Mouse (Mus musculus) liver, embryonic 11.5 days (tissue): ENCODE measurements around the gene Gmds. TPM values are rescaled to one million over a fixed set of nuclear protein-coding genes. Genes with fewer than 3 reads are reported as not detected.

ENCODE experiments used
- ATAC-seq: fragments of 200-750 bp; cut with Nextera tagmentation; replicated peaks from 2 replicates; pipeline ENCODE4 v1.8.0; 2017; ENCODE audit warnings: moderate number of reproducible peaks, mild to moderate bottlenecking, moderate TSS enrichment, moderate library complexity; ENCODE audit not compliant: low FRiP score
- DNase-seq: peaks from one replicate; pipeline ENCODE4 v3.0.0-alpha.2; 2017; ENCODE audit warnings: low spot score
- H3K27ac ChIP-seq: fragments of 300-500 bp; sonication (generic); 2 replicates; pipeline ENCODE4 v1.5.1; 2014; ENCODE audit warnings: mild to moderate bottlenecking, low read depth, low read length, control low read depth
- H3K27me3 ChIP-seq: fragments of 300-500 bp; sonication (generic); replicated peaks from 2 replicates; pipeline ENCODE4 v1.6.1; 2014; ENCODE audit warnings: low read length, mixed read lengths; ENCODE audit not compliant: control insufficient read depth, insufficient read depth
- H3K36me3 ChIP-seq: fragments of 300-500 bp; sonication (generic); 2 replicates; pipeline ENCODE4 v1.6.1; 2014; ENCODE audit warnings: mild to moderate bottlenecking, low read length, moderate library complexity, mixed read lengths; ENCODE audit not compliant: control insufficient read depth, insufficient read depth
- H3K4me1 ChIP-seq: fragments of 300-500 bp; sonication (generic); replicated peaks from 2 replicates; pipeline ENCODE4 v1.6.1; 2014; ENCODE audit warnings: low read length, mixed read lengths; ENCODE audit not compliant: control insufficient read depth, insufficient read depth
- H3K4me2 ChIP-seq: fragments of 300-500 bp; sonication (generic); 2 replicates; pipeline ENCODE4 v1.6.1; 2014; ENCODE audit warnings: mild to moderate bottlenecking, control low read depth, moderate library complexity
- H3K4me3 ChIP-seq: fragments of 300-500 bp; sonication (generic); 2 replicates; pipeline ENCODE4 v1.5.1; 2014; ENCODE audit warnings: low read depth, low read length, control low read depth
- H3K9ac ChIP-seq: fragments of 300-500 bp; sonication (generic); 2 replicates; pipeline ENCODE4 v1.6.1; 2014; ENCODE audit warnings: low read depth, low read length, control low read depth
- H3K9me3 ChIP-seq: fragments of 300-500 bp; sonication (generic); 2 replicates; pipeline ENCODE4 v1.6.1; 2016; ENCODE audit warnings: low read length, inconsistent platforms, mixed read lengths; ENCODE audit not compliant: control insufficient read depth
- WGBS: fragments of 180-500 bp; shearing (Covaris S2); extraction: QIAGEN DNeasy Blood & Tissue Kit; methylation state at CpG from one replicate; pipeline ENCODE4 v1.1.7; 2014; 5-methylcytosine and 5-hydroxymethylcytosine counted together
- polyA plus RNA-seq: library from polyadenylated mRNA; unstranded; fragments of >200 nt; fragmentation: Nextera tagmentation; extraction: Ambion mirVana; gene quantifications from 2 replicates; pipeline ENCODE4 v1.2.1, GENCODE M21; 2014

The Gmds gene
- polyA plus RNA-seq, 1 experiment from 2014 or later = 19.7 TPM

DNA sequence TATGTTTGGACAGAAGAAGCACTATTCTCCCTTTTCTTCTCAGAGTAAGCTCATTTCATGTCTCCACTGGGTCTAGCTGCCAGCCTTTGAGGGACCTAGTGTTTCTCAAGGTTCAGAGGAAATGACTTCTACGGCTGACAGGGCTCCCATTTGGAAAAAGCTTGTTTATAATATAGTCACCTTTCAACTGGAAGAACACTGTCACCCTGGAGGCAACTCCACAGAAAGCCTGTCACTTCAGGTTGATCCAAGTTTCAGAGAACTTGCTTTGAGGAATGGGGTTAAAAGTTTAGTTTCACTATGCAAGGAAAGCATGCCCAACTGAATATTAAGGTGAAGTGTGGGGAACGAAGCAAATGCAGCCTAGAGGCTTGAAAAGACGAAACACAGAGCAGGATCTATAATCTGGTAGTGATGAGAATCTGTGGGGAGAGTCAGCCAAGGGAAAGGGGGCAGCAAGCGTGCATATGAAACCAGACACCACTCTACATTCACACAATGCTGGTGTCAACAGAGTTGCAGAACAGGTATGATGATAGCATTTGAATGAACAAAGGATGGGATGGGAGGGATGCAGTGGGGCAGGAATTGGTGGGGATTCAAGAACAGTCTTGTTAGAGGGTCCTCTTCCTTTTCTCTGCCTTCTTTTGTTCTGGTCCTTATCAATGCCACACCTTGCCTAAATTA lies 423.5 kb downstream of the Gmds start:
- Histone ChIP-seq H3K36me3 (no peaks in the 10 kb centered on the region), H3K9me3 (no peaks in the 10 kb centered on the region), H3K4me3 (no peak overlapping the region), H3K4me1 (no peaks in the 10 kb centered on the region), H3K9ac (no peak overlapping the region), H3K27ac (no peak overlapping the region), H3K4me2 (no peak overlapping the region), H3K27me3 (no peaks in the 10 kb centered on the region)
- no peak for ATAC-seq
- no peak for DNase-seq
- 65% methylated on average over 4 of the region's 4 CpGs for WGBS

DNA sequence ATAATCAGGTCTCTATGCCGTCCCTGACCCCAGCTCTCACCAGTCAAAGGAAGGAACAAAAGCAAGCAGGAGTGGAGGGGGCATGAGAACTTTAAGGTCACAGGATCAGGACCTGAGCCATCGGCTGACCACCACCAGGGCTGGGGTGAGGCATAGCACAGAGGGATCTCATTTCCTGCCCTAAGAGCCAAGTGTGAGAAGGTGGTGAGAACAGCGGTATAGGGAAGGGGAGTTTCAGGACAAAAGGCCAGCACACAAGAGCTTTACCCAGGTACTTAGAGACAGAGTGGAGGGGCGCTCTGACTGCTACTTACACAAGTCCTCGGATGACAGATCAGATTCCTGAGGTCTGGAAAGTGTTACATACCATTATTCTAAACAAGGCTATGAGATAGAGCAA lies 426.6 kb downstream of the Gmds start:
- H3K36me3 ChIP-seq = no peaks in the 10 kb centered on the region
- DNase-seq = no peak
- H3K9me3 ChIP-seq = no peaks in the 10 kb centered on the region
- no peak overlapping the region for H3K4me3 ChIP-seq
- H3K9ac ChIP-seq = no peak overlapping the region
- WGBS = 35% methylated on average over 5 of the region's 5 CpGs
- no peak overlapping the region for H3K4me2 ChIP-seq
- no peaks in the 10 kb centered on the region for H3K27me3 ChIP-seq
- H3K4me1 ChIP-seq = no peaks in the 10 kb centered on the region
- H3K27ac ChIP-seq = no peak overlapping the region
- ATAC-seq = no peak

DNA sequence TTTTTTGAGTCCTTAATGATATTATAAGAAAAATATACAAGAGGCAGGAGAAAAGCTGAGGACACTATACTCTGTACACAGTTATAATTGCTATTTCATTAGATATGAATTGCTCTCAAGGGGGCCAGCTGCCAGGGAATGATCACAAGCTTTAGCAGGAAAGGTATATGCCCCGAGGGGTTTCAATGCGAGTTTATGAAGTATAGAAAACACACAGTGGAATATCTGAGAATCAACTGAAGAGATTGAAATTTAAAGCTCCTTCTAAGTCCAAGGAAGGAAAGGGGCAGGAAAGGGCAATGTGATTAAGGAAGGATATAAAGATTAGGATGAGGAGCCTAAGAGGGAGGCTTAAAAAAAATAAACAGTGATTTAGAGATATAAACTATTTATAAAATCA lies 427.2 kb downstream of the Gmds start:
- H3K9me3 ChIP-seq = no peaks in the 10 kb centered on the region
- H3K27ac ChIP-seq = no peak overlapping the region
- DNase-seq (no peak), ATAC-seq (no peak)
- H3K4me1 ChIP-seq = no peaks in the 10 kb centered on the region
- H3K4me2 ChIP-seq = no peak overlapping the region
- no peak overlapping the region for H3K4me3 ChIP-seq
- H3K9ac ChIP-seq = no peak overlapping the region
- WGBS = 73% methylated on average over 2 of the region's 2 CpGs
- no peaks in the 10 kb centered on the region for H3K27me3 ChIP-seq
- no peaks in the 10 kb centered on the region for H3K36me3 ChIP-seq

DNA sequence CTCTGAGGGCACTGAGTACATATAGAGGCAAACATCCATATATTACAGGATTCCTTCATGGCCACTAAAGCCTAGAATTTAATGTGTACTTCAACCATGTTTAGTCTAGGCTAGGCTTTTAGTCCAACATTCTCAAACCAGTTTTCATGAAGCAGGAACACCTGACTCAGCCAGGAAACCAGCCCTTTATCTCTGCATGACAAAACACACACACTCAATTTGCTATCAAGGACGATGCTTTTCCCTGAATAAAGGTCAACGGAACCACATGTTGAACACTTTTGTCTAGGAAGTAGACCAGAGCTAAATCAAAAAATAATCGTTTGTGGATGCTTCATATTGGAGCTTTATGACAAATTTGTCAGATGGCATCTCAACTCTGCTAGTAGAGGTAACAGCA lies 429.5 kb downstream of the Gmds start:
- H3K27me3 ChIP-seq = no peaks in the 10 kb centered on the region
- H3K9ac ChIP-seq = no peak overlapping the region
- ATAC-seq (no peak), DNase-seq (no peak)
- H3K4me2 ChIP-seq = no peak overlapping the region
- no peaks in the 10 kb centered on the region for H3K9me3 ChIP-seq
- H3K4me3 ChIP-seq = no peak overlapping the region
- H3K27ac ChIP-seq = no peak overlapping the region
- H3K36me3 ChIP-seq = no peaks in the 10 kb centered on the region
- no peaks in the 10 kb centered on the region for H3K4me1 ChIP-seq
- 65% methylated on average over 3 of the region's 3 CpGs for WGBS

DNA sequence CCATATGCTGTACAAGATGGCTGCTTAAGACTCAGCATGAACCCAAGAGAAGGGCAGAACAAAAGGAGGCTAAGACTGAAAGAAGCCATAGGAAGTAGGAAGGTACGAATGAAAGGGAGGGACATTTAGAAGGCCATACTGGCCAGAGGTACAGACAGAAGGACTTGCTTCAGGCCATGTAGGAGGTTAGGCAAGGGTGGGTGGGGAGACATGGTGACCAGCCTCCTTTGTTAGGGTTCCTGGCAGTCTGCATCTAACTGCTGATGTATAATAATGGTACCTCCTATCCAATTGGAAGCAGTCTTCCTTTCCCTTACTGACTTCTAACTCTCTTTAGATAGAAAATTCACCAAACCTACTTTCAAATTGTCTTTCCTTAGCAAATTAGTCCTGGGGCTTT lies 432.0 kb downstream of the Gmds start:
- no peaks in the 10 kb centered on the region for H3K36me3 ChIP-seq
- H3K27me3 ChIP-seq = no peaks in the 10 kb centered on the region
- ATAC-seq (no peak), DNase-seq (no peak)
- H3K9ac ChIP-seq = no peak overlapping the region
- no peak overlapping the region for H3K4me2 ChIP-seq
- no peaks in the 10 kb centered on the region for H3K9me3 ChIP-seq
- no peak overlapping the region for H3K4me3 ChIP-seq
- H3K4me1 ChIP-seq = no peaks in the 10 kb centered on the region
- H3K27ac ChIP-seq = no peak overlapping the region
- 86% methylated on average over 1 of the region's 1 CpGs for WGBS

DNA sequence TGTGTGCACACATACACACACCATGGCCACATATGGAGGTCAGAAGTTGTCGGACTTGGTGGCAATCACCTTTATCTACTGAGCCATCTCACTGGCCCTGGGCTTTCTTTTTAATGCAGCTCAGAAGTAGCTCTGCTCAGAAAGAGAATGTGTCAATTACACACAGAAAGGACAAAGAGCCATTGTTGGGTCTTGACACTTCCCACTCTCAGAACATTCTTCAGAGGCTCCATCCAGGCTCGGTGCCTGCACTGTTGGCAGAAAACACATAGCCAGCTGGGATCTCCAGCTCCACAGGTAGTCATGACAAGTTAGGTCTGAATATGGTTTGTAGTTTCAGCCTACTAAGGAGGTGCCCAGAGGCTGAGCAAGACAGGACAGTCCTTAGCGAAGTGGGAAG lies 438.3 kb downstream of the Gmds start:
- H3K4me1 ChIP-seq = no peaks in the 10 kb centered on the region
- 73% methylated on average over 3 of the region's 3 CpGs for WGBS
- H3K9ac ChIP-seq = no peak overlapping the region

DNA sequence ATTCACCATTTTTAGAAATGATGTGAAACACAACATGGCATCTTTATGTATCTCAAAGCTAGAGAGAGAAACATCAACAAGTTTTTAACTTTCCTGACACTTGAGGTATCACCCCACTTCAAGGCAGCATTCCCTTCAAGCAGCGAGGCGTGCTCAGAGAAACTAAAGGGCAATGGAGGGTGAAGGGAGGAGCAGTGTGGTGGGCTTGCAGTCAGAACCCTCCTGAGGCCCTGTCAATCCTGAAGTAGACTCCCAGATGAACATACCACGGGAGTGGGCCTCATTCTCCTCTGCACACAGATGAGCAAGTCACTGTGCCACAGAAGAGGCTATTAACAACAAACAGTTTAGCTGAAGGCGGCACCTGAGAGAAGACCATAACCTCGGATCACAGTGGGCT lies 439.1 kb downstream of the Gmds start:
- Histone ChIP-seq H3K4me1 (no peaks in the 10 kb centered on the region), H3K36me3 (no peaks in the 10 kb centered on the region), H3K27ac (no peak overlapping the region), H3K27me3 (no peaks in the 10 kb centered on the region), H3K4me2 (no peak overlapping the region), H3K9ac (no peak overlapping the region), H3K9me3 (no peaks in the 10 kb centered on the region), H3K4me3 (no peak overlapping the region)
- WGBS = 81% methylated on average over 5 of the region's 5 CpGs
- ATAC-seq (no peak), DNase-seq (no peak)

More for the DNA sequence above, 438.3 kb downstream of the Gmds start:
- ATAC-seq = no peak
- DNase-seq = no peak
- H3K9me3 ChIP-seq = no peaks in the 10 kb centered on the region
- no peak overlapping the region for H3K4me3 ChIP-seq
- H3K4me2 ChIP-seq = no peak overlapping the region
- no peaks in the 10 kb centered on the region for H3K36me3 ChIP-seq
- no peak overlapping the region for H3K27ac ChIP-seq
- no peaks in the 10 kb centered on the region for H3K27me3 ChIP-seq

DNA sequence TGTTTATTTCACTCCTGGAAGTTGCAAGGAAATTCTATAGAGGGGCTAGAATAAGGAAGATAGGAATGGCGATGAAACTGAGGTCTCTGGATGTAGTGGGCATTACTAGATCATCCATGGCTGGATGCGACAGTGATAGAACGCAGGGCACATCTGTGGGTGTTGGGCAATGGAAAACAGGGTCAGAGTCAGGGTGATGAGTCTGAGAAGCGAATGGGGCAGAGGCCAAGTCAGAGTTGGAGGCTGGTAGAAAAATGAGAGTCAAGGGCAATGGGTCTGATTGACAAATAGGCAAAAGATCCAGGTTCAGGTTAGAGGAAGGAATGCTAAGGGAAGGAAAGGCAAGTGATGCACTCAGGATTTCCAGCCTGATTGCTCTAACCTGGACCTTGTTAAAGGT lies 441.0 kb downstream of the Gmds start:
- H3K4me2 ChIP-seq = no peak overlapping the region
- H3K9me3 ChIP-seq = no peaks in the 10 kb centered on the region
- DNase-seq (no peak), ATAC-seq (no peak)
- no peak overlapping the region for H3K27ac ChIP-seq
- H3K27me3 ChIP-seq = no peaks in the 10 kb centered on the region
- 81% methylated on average over 4 of the region's 4 CpGs for WGBS
- no peaks in the 10 kb centered on the region for H3K4me1 ChIP-seq
- H3K9ac ChIP-seq = no peak overlapping the region
- H3K36me3 ChIP-seq = no peaks in the 10 kb centered on the region
- H3K4me3 ChIP-seq = no peak overlapping the region

DNA sequence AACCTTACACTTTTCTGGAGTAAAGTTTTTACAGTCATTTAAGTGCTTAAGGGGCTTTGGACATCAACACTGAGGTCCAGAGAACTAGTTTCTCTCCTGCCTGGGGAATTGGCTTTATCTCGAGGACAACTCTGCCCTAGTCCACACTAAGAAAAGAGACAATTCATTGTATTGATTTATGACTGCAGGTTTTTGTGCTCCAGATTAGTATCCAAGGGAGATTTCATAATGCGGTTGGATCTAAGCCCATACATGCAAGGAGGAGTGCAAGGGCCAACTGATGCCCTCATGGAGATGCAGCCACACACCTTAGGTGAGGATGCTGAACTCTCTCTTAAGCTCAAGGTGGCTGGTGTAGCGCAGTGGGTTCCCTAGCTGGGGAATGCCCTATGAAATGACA lies 444.0 kb downstream of the Gmds start:
- ATAC-seq (no peak), DNase-seq (no peak)
- Histone ChIP-seq H3K4me1 (no peaks in the 10 kb centered on the region), H3K27ac (no peak overlapping the region), H3K4me3 (no peak overlapping the region), H3K9me3 (no peaks in the 10 kb centered on the region), H3K4me2 (no peak overlapping the region), H3K36me3 (no peaks in the 10 kb centered on the region), H3K9ac (no peak overlapping the region), H3K27me3 (no peaks in the 10 kb centered on the region)
- WGBS = 78% methylated on average over 3 of the region's 3 CpGs
